Mouse (Mus musculus): ENCODE data around the gene Tefm.
A peak's percentile ranks its signal among the peaks of the same experiment; 100 is the strongest.

Gene Tefm

GRCm38 (mm10) chr11:80089817-80090214 is 52.2 kb downstream of the Tefm start:
- no peak for DNase-seq

GRCm38 (mm10) chr11:80088917-80089816 is 52.8 kb downstream of the Tefm start, which contains the start of gene Atad5:
Atad5 (plus strand) TSS chr11:80089400.
- peak; percentile 90 for DNase-seq

- peak; percentile 93 for DNase-seq
Measured at GRCm38 (mm10) chr11:80086844-80087243, 55.1 kb downstream of the Tefm start.

Data from kidney, adult 9 months (tissue).